Mouse (Mus musculus) heart, adult 11 months (tissue): ENCODE data around the gene Fyttd1.

Experiments
- DNase-seq: peaks from one replicate; pipeline ENCODE4 v3.0.0; 2022

Fyttd1 gene

DNA sequence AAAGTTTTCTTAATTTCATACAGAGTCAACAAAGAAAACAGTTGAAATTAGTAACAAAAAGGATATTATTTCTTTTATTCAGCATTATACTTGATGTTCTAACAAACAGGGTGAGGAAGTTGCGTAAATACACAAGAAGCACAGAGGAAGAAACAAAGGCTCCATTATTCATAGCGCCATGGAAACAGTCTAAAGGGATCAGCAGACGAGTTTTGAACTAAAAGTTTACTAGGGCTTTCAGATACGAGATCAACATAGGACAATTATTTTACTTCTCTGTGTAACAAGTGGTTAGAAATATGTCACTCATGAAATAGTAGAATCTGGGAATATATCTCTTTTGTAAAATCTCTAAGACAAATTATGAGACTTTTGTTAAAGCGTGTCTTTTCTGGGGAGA is 68.1 kb downstream of the Fyttd1 start:
- peak; percentile 33 for DNase-seq

DNA sequence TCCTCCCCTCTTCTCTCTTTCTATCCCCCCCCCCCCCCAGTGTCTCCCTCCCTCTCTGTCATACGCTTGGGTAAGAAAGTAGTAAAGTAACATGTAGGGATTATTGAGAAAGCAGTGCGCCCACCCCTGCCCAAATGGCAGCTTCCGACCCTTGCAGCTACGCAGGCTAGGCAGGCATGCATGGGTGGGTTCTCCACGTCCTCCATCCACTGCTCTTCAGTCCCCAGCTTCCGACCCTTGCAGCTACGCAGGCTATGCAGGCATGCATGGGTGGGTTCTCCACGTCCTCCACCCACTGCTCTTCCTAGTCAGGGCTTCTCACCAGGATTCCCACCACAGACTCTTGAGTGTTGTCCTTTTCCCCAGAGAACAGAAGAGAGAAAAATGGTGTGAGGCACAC is 70.7 kb downstream of the Fyttd1 start:
- peak; percentile 61 for DNase-seq

DNA sequence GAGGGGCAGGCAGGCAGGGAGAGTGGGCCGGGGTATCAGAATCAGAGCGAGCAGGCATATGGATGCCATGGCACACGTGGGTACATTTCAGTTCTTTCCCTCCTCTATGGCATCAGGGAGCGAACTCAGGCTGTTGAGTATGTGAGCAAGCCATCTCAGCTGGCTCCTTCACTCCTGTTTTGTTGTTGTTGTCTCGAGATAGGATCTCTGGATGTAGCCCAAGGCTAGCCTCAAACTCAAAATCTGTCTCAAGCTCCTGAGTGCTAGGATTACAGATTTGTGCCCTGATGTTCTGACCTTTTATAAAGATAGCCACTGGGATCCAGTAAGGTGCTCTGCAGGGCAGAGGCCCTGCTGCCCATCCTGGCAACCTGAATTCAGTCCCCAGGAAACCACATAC is 71.4 kb downstream of the Fyttd1 start:
- DNase-seq: peak; percentile 76

DNA sequence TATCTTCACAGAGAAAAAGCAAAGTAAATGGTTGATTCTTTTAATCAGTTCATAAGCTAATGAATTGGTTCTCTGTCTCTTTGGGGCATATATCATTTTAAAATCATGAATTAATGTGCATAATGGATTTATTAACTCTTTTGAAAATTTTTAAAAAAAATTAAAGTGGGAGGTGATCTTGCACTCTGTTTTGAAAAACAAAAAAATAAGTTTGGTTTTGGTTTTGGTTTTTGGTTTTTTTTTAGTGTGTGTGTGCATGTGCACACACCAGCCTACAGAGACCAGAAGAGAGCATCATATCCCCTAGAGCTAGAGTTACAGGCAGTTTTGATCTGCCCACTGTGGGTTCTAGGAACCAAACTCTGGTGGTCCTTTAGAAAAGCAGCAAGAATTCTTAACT is 72.0 kb downstream of the Fyttd1 start:
- no peak for DNase-seq

DNA sequence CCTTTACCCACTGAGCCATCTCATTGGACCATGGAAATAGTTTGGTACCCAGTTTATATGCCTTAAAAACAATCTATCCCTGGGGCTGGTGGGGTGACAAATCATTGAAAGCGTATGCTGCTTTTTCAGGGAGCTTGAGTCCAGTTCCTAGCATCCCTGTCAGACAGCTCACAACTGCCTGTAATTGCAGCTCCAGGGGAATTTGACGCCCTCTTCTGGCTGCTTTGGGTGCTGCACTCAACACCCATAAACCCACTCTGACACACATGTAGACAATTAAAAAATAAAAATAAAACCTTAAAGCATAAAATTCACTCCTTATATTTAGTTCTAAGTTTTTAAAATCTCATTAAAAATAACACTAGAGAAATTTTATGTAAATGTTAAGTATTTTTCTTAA is 73.8 kb downstream of the Fyttd1 start:
- DNase-seq: peak; percentile 74

DNA sequence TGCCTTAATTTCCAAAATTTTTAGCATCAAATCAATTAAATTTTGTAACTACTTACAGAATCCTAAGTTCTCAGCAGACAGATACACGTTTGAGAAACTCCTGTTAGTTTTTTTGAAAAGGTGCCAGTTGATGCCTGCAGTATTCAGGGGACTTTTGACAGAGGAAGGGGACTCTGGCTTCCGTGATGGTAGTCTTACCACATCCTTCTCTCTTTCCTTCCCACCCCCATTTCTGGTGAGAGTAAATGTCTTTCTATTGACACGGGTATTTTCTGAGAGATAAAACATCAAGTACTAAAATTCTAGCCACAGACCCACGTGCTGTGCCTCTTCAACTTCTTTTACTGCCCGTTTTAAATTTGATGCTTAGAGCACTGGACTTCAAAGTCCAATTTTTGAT is 76.5 kb downstream of the Fyttd1 start:
- DNase-seq: peak; percentile 29

DNA sequence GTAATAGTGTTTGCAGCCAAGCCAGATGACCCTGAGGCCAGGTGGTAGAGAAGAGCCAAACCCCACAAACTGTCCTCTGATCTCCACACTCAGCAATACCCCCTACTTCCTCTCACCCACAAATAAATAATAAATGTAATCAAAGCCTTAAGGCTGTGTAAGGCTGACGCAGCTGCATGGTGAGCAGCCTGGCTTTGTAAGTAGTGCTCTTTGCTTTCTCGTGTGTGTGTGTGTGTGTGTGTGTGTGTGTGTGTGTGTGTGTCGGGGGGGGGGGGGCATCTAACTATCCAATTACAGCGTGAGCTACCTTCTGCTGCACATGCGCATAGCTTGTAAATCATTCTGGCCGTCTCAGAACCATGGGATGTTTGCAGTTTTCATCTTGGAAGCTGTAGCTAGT is 77.0 kb downstream of the Fyttd1 start:
- peak; percentile 42 for DNase-seq

DNA sequence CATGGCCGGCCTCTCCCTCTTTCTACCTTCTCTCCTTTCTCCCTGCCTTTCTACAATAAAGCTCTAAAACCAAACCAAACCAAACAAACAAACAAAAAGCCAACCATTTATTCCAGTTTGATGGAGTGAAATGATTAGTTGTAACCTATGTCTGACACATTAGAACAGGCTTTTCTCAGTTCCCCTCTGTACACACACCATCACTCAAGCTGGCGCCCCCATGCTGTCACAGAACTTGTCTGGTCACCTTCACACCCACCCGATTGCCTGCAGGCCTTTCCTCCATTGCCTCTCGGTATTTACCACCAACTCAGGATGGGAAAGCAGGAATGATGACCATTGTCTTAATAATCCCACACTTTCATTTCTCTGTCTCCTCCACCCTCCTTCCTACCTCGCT is 79.6 kb downstream of the Fyttd1 start:
- DNase-seq: peak; percentile 48
